Mouse (Mus musculus) thymus, postnatal 0 days (tissue): ENCODE measurements around the gene Sox5. TPM values are rescaled to one million over a fixed set of nuclear protein-coding genes. Genes with fewer than 3 reads are reported as not detected.
A peak's percentile ranks its signal among the peaks of the same experiment; 100 is the strongest.

ENCODE experiments used
- DNase-seq: peaks from one replicate; pipeline ENCODE4 v3.0.0-alpha.2; 2015; ENCODE audit warnings: low spot score
- polyA plus RNA-seq: library from polyadenylated mRNA; unstranded; fragments of >200 nt; fragmentation: Nextera tagmentation; extraction: Ambion mirVana; gene quantifications from 2 replicates; pipeline ENCODE4 v1.2.1, GENCODE M21; 2015

The Sox5 gene
- polyA plus RNA-seq, 1 experiment from 2014 or later = 1.2 TPM

GRCm38 (mm10) chr6:144337436-144337969, 444.3 kb downstream of the Sox5 start:
- no peak for DNase-seq

- no peak for DNase-seq
Measured at GRCm38 (mm10) chr6:144336789-144337188, 445.0 kb downstream of the Sox5 start.

- no peak for DNase-seq
Measured at GRCm38 (mm10) chr6:144333146-144333545, 448.6 kb downstream of the Sox5 start.

GRCm38 (mm10) chr6:144332027-144332426, 449.8 kb downstream of the Sox5 start:
- DNase-seq = no peak

GRCm38 (mm10) chr6:144329311-144329930, 452.4 kb downstream of the Sox5 start:
- no peak for DNase-seq

- no peak for DNase-seq
Measured at GRCm38 (mm10) chr6:144328779-144329178, 453.0 kb downstream of the Sox5 start.

- no peak for DNase-seq
Measured at GRCm38 (mm10) chr6:144326817-144327216, 455.0 kb downstream of the Sox5 start.

- DNase-seq = no peak
Measured at GRCm38 (mm10) chr6:144323372-144323771, 458.4 kb downstream of the Sox5 start.

- no peak for DNase-seq
Measured at GRCm38 (mm10) chr6:144322297-144323047, 459.3 kb downstream of the Sox5 start.

- DNase-seq = peak; percentile 17
Measured at GRCm38 (mm10) chr6:144320327-144320726, 461.4 kb downstream of the Sox5 start.

GRCm38 (mm10) chr6:144319717-144320116, 462.1 kb downstream of the Sox5 start:
- no peak for DNase-seq

- no peak for DNase-seq
Measured at GRCm38 (mm10) chr6:144312781-144313754, 468.7 kb downstream of the Sox5 start.

GRCm38 (mm10) chr6:144312282-144312780, 469.4 kb downstream of the Sox5 start:
- no peak for DNase-seq

- no peak for DNase-seq
Measured at GRCm38 (mm10) chr6:144311754-144312153, 470.0 kb downstream of the Sox5 start.

GRCm38 (mm10) chr6:144309171-144309570, 472.6 kb downstream of the Sox5 start:
- no peak for DNase-seq

GRCm38 (mm10) chr6:144307551-144308149, 474.1 kb downstream of the Sox5 start:
- no peak for DNase-seq

GRCm38 (mm10) chr6:144302823-144303222, 479.0 kb downstream of the Sox5 start:
- DNase-seq = no peak

- DNase-seq = no peak
Measured at GRCm38 (mm10) chr6:144301082-144301481, 480.7 kb downstream of the Sox5 start.

- no peak for DNase-seq
Measured at GRCm38 (mm10) chr6:144299503-144299858, 482.3 kb downstream of the Sox5 start.

- DNase-seq = no peak
Measured at GRCm38 (mm10) chr6:144298641-144299502, 482.9 kb downstream of the Sox5 start.
